Mouse (Mus musculus) liver, adult 2 months (tissue): ENCODE measurements around the gene Clptm1.

Experiments
- CTCF ChIP-seq: fragments of 200-500 bp; IDR thresholded peaks from 2 replicates; pipeline ENCODE4 v1.5.1; 2011; ENCODE audit warnings: low read depth, low read length, control low read depth
- POLR2A ChIP-seq: fragments of 200-500 bp; IDR thresholded peaks from 2 replicates; pipeline ENCODE4 v1.6.1; 2011; ENCODE audit warnings: low read length, control low read depth; ENCODE audit not compliant: insufficient read depth; ENCODE audit errors: extremely low read depth

GRCm38 (mm10) chr7:19693421-19693820, 28.6 kb upstream of the Clptm1 start:
- TF ChIP-seq CTCF (no peak), POLR2A (0 out of 2 replicates have a peak, but pooled peaks have one; percentile 5)
